Mouse (Mus musculus): ENCODE measurements around the gene Mael. TPM values are rescaled to one million over a fixed set of nuclear protein-coding genes. Genes with fewer than 3 reads are reported as not detected.

Mael gene
- not detected in 4 replicates for total RNA-seq (2023; ENCODE audit: inconsistent age)

GRCm38 (mm10) chr1:166238315-166238969 lies at the start of gene Mael:
TSS of gene Mael (minus strand) at chr1:166238747.

GRCm38 (mm10) chr1:166253898-166254894 lies 15.6 kb upstream of the Mael start, which contains the start of gene Ildr2:
TSS of gene Ildr2 (plus strand) at chr1:166254139.

Other genes with a start within 250 kb of the Mael start
- gene Pou2f1, start 236.1 kb downstream of the Mael start, total RNA-seq (2023; ENCODE audit: inconsistent age) = 62.5 to 80.9 TPM (median 76.3 TPM) in 4 replicates
- gene Dusp27, start 110.8 kb downstream of the Mael start, total RNA-seq (2023; ENCODE audit: inconsistent age) = not detected in 4 replicates
- gene Gpa33, start 108.5 kb downstream of the Mael start, total RNA-seq (2023; ENCODE audit: inconsistent age) = not detected in 4 replicates
- 0.09 to 0.42 TPM (median 0.16 TPM) in 3 of 4 replicates, not detected in the other for gene Ildr2, start 15.4 kb upstream of the Mael start, total RNA-seq (2023; ENCODE audit: inconsistent age)
- gene Tada1, start 140.3 kb upstream of the Mael start, total RNA-seq (2023; ENCODE audit: inconsistent age) = 25.7 to 28.8 TPM (median 27.5 TPM) in 4 replicates
- gene Pogk, start 171.1 kb upstream of the Mael start, total RNA-seq (2023; ENCODE audit: inconsistent age) = 14.4 to 20.0 TPM (median 17.9 TPM) in 4 replicates